In the genomic region with DNA sequence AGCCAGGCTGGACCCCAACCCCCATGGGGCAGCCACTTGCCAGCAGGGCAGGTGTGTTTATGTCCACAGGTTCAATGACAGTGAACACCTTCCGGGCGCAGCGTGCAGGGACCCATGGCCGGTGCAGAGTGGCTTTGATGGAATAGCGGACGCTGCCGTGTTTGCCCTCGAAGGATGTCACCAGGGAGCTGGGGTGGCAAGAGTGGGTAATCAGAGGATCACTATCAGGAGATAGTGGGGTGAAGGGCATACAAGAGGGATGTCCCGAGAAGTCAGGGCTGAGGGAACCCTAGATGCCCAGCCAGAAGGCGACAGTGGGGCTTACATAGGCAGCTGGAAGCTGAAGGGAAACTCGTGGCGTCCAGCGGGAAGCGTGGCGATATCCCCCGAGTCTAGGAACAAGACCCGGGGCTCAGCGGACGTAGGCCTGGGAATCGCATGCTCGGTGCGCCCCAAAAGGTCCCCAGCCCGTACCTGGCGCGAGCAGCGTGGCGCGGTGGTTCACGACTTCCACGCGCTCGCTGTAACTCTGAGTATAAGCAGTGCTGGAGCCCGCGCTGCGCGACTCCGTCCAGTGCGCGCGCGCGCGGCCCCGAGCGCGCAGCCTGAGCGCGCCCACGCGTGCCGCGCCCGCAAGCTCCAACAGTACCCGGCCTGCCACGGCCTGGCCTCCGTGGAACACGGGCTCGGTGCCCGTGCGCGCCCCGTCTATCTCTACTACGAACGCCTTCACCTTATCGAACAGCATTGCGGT, we compare ENCODE assay signal across 8 mouse cellular contexts. TPM values are rescaled to one million over a fixed set of nuclear protein-coding genes. Genes with fewer than 3 reads are reported as not detected.
DNase-seq lines count a peak whose midpoint lies in the region; ATAC-seq and TF ChIP-seq lines count a peak whose summit lies in the region.

No protein-coding gene starts in this region.

- H3K9ac ChIP-seq in CH12.LX (ENCODE audit: insufficient read depth, low read depth) = peak overlapping the region; percentile 68
- H3K9ac ChIP-seq in embryonic facial prominence, embryonic 13.5 days = peak overlapping the region; percentile 83
- peak overlapping the region; percentile 63 for H3K9ac ChIP-seq in hindbrain, postnatal 0 days (replicated peaks; ENCODE audit: low read length)

- TF ChIP-seq RAD21 in CH12.LX (IDR thresholded peaks at IDR 0.05; ENCODE audit: low read depth, low read length) = no peak

- peak; percentile 23 for ATAC-seq in embryonic facial prominence, embryonic 13.5 days (ENCODE audit: insufficient number of reproducible peaks, insufficient read depth, low FRiP score, low TSS enrichment, low read depth)
- ATAC-seq in hindbrain, postnatal 0 days = peak; percentile 61

- no peaks in the 10 kb centered on the region for H3K79me2 ChIP-seq in CH12.LX (replicated peaks; ENCODE audit: control insufficient read depth, extremely low read depth, insufficient read depth, poor library complexity, severe bottlenecking)

- peak overlapping the region; percentile 69 to 80 (median 79) for H3K4me3 ChIP-seq in CH12.LX (replicated peaks in 1 of 3; ENCODE audit: low read depth in 2 of 3, low read length in 2 of 3, poor library complexity in 1 of 3)
- peak overlapping the region; percentile 70 for H3K4me3 ChIP-seq in embryonic facial prominence, embryonic 13.5 days
- H3K4me3 ChIP-seq in hindbrain, postnatal 0 days (ENCODE audit: low read length) = peak overlapping the region; percentile 57
- H3K4me3 ChIP-seq in megakaryocyte, embryonic 14.5 days (replicated peaks) = peak overlapping the region; percentile 93

- TF ChIP-seq EP300 in CH12.LX (IDR thresholded peaks at IDR 0.05; ENCODE audit: low read length) = no peak

- no peak for TF ChIP-seq CTCF in CH12.LX (conservative IDR thresholded peaks at IDR 0.05 in 1 of 2, IDR thresholded peaks at IDR 0.05 in 1 of 2; ENCODE audit: low read depth in 2 of 2, low read length in 2 of 2)
- no peak for TF ChIP-seq CTCF in hindbrain, postnatal 0 days (IDR thresholded peaks at IDR 0.05; ENCODE audit: low read depth)

- peaks cover 6 to 23% of the 10 kb centered on the region in 2 experiments for H3K4me1 ChIP-seq in CH12.LX (ENCODE audit: control insufficient read depth in 1 of 2, insufficient read depth in 2 of 2)
- peaks cover 15% of the 10 kb centered on the region for H3K4me1 ChIP-seq in embryonic facial prominence, embryonic 13.5 days
- 0 out of 2 replicates have a peak, but pooled peaks cover 6% of the 10 kb centered on the region for H3K4me1 ChIP-seq in hindbrain, postnatal 0 days (ENCODE audit: insufficient read depth, low read length)
- peaks cover 59% of the 10 kb centered on the region for H3K4me1 ChIP-seq in megakaryocyte, embryonic 14.5 days

- in situ Hi-C loops in CH12.LX (cut with MboI; ENCODE audit: low pct_ligation_motif_present, low pct_unique_long_range_greater_than_20kb, low sequenced_read_pairs) = no loop called here

- dilution Hi-C loops in CH12.LX (cut with MboI; ENCODE audit: extremely low pct_ligation_motif_present, extremely low pct_unique_long_range_greater_than_20kb, low sequenced_read_pairs) = no loop called here

- TF ChIP-seq POLR2A in CH12.LX (IDR thresholded peaks at IDR 0.05; ENCODE audit: low read depth, low read length) = no peak

- 2% methylated on average over 66 of the region's 66 CpGs for WGBS in embryonic facial prominence, embryonic 13.5 days
- 2% methylated on average over 66 of the region's 66 CpGs for WGBS in hindbrain, postnatal 0 days

- intact Hi-C loops in heart, postnatal 25 days (cut with DNase I) = no loop called here
- intact Hi-C loops in left cerebral cortex, postnatal 14 days (cut with DNase I) = no loop called here

- peak overlapping the region; percentile 21 for H3K4me2 ChIP-seq in CH12.LX (ENCODE audit: insufficient read depth, low read depth, poor library complexity, severe bottlenecking)
- H3K4me2 ChIP-seq in embryonic facial prominence, embryonic 13.5 days = peak overlapping the region; percentile 80
- peak overlapping the region; percentile 82 for H3K4me2 ChIP-seq in hindbrain, postnatal 0 days (ENCODE audit: low read depth, low read length)

- peaks cover 19% of the 10 kb centered on the region for H3K27me3 ChIP-seq in CH12.LX (replicated peaks)
- no peaks in the 10 kb centered on the region for H3K27me3 ChIP-seq in embryonic facial prominence, embryonic 13.5 days
- H3K27me3 ChIP-seq in hindbrain, postnatal 0 days (ENCODE audit: insufficient read depth, low read length) = no peaks in the 10 kb centered on the region
- H3K27me3 ChIP-seq in megakaryocyte, embryonic 14.5 days (replicated peaks) = peaks cover 5% of the 10 kb centered on the region

- peaks cover 12 to 27% of the 10 kb centered on the region in 2 experiments for H3K36me3 ChIP-seq in CH12.LX (replicated peaks in 1 of 2; ENCODE audit: control insufficient read depth in 1 of 2, insufficient read depth in 1 of 2, low read length in 1 of 2)
- H3K36me3 ChIP-seq in embryonic facial prominence, embryonic 13.5 days = peaks cover 22% of the 10 kb centered on the region
- no peaks in the 10 kb centered on the region for H3K36me3 ChIP-seq in hindbrain, postnatal 0 days (ENCODE audit: insufficient read depth, low read length)
- H3K36me3 ChIP-seq in megakaryocyte, embryonic 14.5 days (replicated peaks; ENCODE audit: low read length) = peaks cover 38% of the 10 kb centered on the region

- no peaks in the 10 kb centered on the region for H3K9me3 ChIP-seq in CH12.LX (replicated peaks; ENCODE audit: low read length)
- H3K9me3 ChIP-seq in embryonic facial prominence, embryonic 13.5 days = no peaks in the 10 kb centered on the region
- no peaks in the 10 kb centered on the region for H3K9me3 ChIP-seq in hindbrain, postnatal 0 days (ENCODE audit: low read length)
- H3K9me3 ChIP-seq in megakaryocyte, embryonic 14.5 days = no peaks in the 10 kb centered on the region

- peak overlapping the region; percentile 56 for H3K27ac ChIP-seq in CH12.LX (ENCODE audit: insufficient read depth, low read depth)
- peak overlapping the region; percentile 86 for H3K27ac ChIP-seq in embryonic facial prominence, embryonic 13.5 days
- peak overlapping the region; percentile 93 for H3K27ac ChIP-seq in hindbrain, postnatal 0 days

- DNase-seq in heart, adult 18-20 months = peak; percentile 47 to 62
- DNase-seq in heart, postnatal 25 days (ENCODE audit: low spot score) = no peak
- DNase-seq in CH12.LX (ENCODE audit: extremely low read depth) = no peak
- peak; percentile 83 for DNase-seq in hindbrain, postnatal 0 days (ENCODE audit: low spot score)
- DNase-seq in adrenal gland, adult 2 months = no peak
- DNase-seq in left cerebral cortex, postnatal 14 days (ENCODE audit: low spot score in 2 of 2) = no peak

RNA-seq across cellular contexts. Expression of gene Arrdc2, which starts 0.7 kb away (rescaled TPM):
- total RNA-seq in heart, adult 18-20 months (2021) = 10 to 100 TPM; 14.8 to 29.0 TPM
- 10 to 100 TPM in 1 of 2 experiments, 1 to 10 TPM in 1; 9.2 to 10.2 TPM for total RNA-seq in heart, postnatal 25 days (2021)
- total RNA-seq in CH12.LX (2012; rRNA removed) (7.2 and 8.0 TPM in 2 replicates), CH12.LX (2014; rRNA removed) (5.6 and 8.8 TPM in 2 replicates)
- 4.3 and 6.1 TPM in 2 replicates for polyA plus RNA-seq in CH12.LX (2012; ENCODE audit: insufficient read length, low read depth)
- polyA plus RNA-seq in embryonic facial prominence, embryonic 13.5 days (2015; fragmentation: Nextera tagmentation; extraction: Ambion mirVana) = 5.9 and 7.7 TPM in 2 replicates
- total RNA-seq in hindbrain, postnatal 0 days (2014; rRNA removed) = 12.1 and 17.1 TPM in 2 replicates
- 4.6 and 4.9 TPM in 2 replicates for polyA plus RNA-seq in hindbrain, postnatal 0 days (2015; fragmentation: Nextera tagmentation; extraction: Ambion mirVana)
- polyA plus RNA-seq in megakaryocyte, embryonic 14.5 days (2012; ENCODE audit: insufficient read depth, low replicate concordance) = 30.6 and 35.6 TPM in 2 replicates
- 10 to 100 TPM in 1 of 2 experiments, 1 to 10 TPM in 1; 9.0 to 10.8 TPM for total RNA-seq in adrenal gland, adult 2 months (2021)
- 60.7 and 72.6 TPM in 2 replicates for polyA plus RNA-seq in adrenal gland, adult 2 months (2012; rRNA removed)
- total RNA-seq in left cerebral cortex, postnatal 14 days (2021) = 10 to 100 TPM; 10.2 to 17.2 TPM

RNA-seq across cellular contexts. Expression of gene Kcnn1, which starts 24.2 kb away (rescaled TPM):
- total RNA-seq in heart, adult 18-20 months (2021) = 10 to 100 TPM; 13.7 to 14.4 TPM
- total RNA-seq in heart, postnatal 25 days (2021) = 1 to 10 TPM; 8.1 to 8.6 TPM
- total RNA-seq in CH12.LX (2012; rRNA removed) (0.13 and 0.21 TPM in 2 replicates), CH12.LX (2014; rRNA removed) (not detected in 2 replicates)
- not detected in 2 replicates for polyA plus RNA-seq in CH12.LX (2012; ENCODE audit: insufficient read length, low read depth)
- 3.2 and 5.3 TPM in 2 replicates for polyA plus RNA-seq in embryonic facial prominence, embryonic 13.5 days (2015; fragmentation: Nextera tagmentation; extraction: Ambion mirVana)
- total RNA-seq in hindbrain, postnatal 0 days (2014; rRNA removed) = 29.8 and 33.6 TPM in 2 replicates
- 7.8 and 10.8 TPM in 2 replicates for polyA plus RNA-seq in hindbrain, postnatal 0 days (2015; fragmentation: Nextera tagmentation; extraction: Ambion mirVana)
- 3.4 and 11.8 TPM in 2 replicates for polyA plus RNA-seq in megakaryocyte, embryonic 14.5 days (2012; ENCODE audit: insufficient read depth, low replicate concordance)
- total RNA-seq in adrenal gland, adult 2 months (2021) = 1 to 10 TPM; 1.6 to 5.0 TPM
- polyA plus RNA-seq in adrenal gland, adult 2 months (2012; rRNA removed) = 10.0 and 12.9 TPM in 2 replicates
- 10 to 100 TPM; 17.2 to 19.2 TPM for total RNA-seq in left cerebral cortex, postnatal 14 days (2021)

RNA-seq across cellular contexts. Expression of gene Il12rb1, which starts 30.6 kb away (rescaled TPM):
- total RNA-seq in heart, adult 18-20 months (2021) = under 1 TPM; 0.15 to 0.31 TPM
- not detected for total RNA-seq in heart, postnatal 25 days (2021)
- 17.3 and 23.2 TPM in 2 replicates for total RNA-seq in CH12.LX (2012; rRNA removed)
- total RNA-seq in CH12.LX (2014; rRNA removed) = 4.5 and 5.6 TPM in 2 replicates
- polyA plus RNA-seq in CH12.LX (2012; ENCODE audit: insufficient read length, low read depth) = 11.4 and 12.5 TPM in 2 replicates
- 0.07 and 0.54 TPM in 2 replicates for polyA plus RNA-seq in embryonic facial prominence, embryonic 13.5 days (2015; fragmentation: Nextera tagmentation; extraction: Ambion mirVana)
- total RNA-seq in hindbrain, postnatal 0 days (2014; rRNA removed) = not detected in 2 replicates
- polyA plus RNA-seq in hindbrain, postnatal 0 days (2015; fragmentation: Nextera tagmentation; extraction: Ambion mirVana) = not detected in 2 replicates
- polyA plus RNA-seq in megakaryocyte, embryonic 14.5 days (2012; ENCODE audit: insufficient read depth, low replicate concordance) = 10.8 and 11.1 TPM in 2 replicates
- total RNA-seq in adrenal gland, adult 2 months (2021) = under 1 TPM in 1 of 2 experiments, not detected in 1; 0.10 TPM
- polyA plus RNA-seq in adrenal gland, adult 2 months (2012; rRNA removed) = 0.28 and 0.41 TPM in 2 replicates
- total RNA-seq in left cerebral cortex, postnatal 14 days (2021) = 1 to 10 TPM; 1.2 TPM

RNA-seq across cellular contexts. Expression of gene Mast3, which starts 34.0 kb away (rescaled TPM):
- 1 to 10 TPM; 6.8 to 9.8 TPM for total RNA-seq in heart, adult 18-20 months (2021)
- total RNA-seq in heart, postnatal 25 days (2021) = 1 to 10 TPM; 5.2 to 6.3 TPM
- total RNA-seq in CH12.LX (2012; rRNA removed) (11.3 and 11.6 TPM in 2 replicates), CH12.LX (2014; rRNA removed) (3.3 and 7.0 TPM in 2 replicates)
- polyA plus RNA-seq in CH12.LX (2012; ENCODE audit: insufficient read length, low read depth) = 22.2 and 23.4 TPM in 2 replicates
- polyA plus RNA-seq in embryonic facial prominence, embryonic 13.5 days (2015; fragmentation: Nextera tagmentation; extraction: Ambion mirVana) = 12.5 and 13.8 TPM in 2 replicates
- total RNA-seq in hindbrain, postnatal 0 days (2014; rRNA removed) = 35.2 and 42.1 TPM in 2 replicates
- 16.2 and 16.7 TPM in 2 replicates for polyA plus RNA-seq in hindbrain, postnatal 0 days (2015; fragmentation: Nextera tagmentation; extraction: Ambion mirVana)
- 370 and 778 TPM in 2 replicates for polyA plus RNA-seq in megakaryocyte, embryonic 14.5 days (2012; ENCODE audit: insufficient read depth, low replicate concordance)
- 10 to 100 TPM; 18.9 to 20.5 TPM for total RNA-seq in adrenal gland, adult 2 months (2021)
- 91.5 and 91.7 TPM in 2 replicates for polyA plus RNA-seq in adrenal gland, adult 2 months (2012; rRNA removed)
- 100 to 1,000 TPM; 176 to 185 TPM for total RNA-seq in left cerebral cortex, postnatal 14 days (2021)

RNA-seq across cellular contexts. Expression of gene Ccdc124, which starts 34.9 kb away (rescaled TPM):
- total RNA-seq in heart, adult 18-20 months (2021) = 10 to 100 TPM; 42.4 to 46.2 TPM
- total RNA-seq in heart, postnatal 25 days (2021) = 10 to 100 TPM; 46.6 to 47.7 TPM
- total RNA-seq in CH12.LX (2012; rRNA removed) (58.7 and 62.9 TPM in 2 replicates), CH12.LX (2014; rRNA removed) (29.2 and 36.2 TPM in 2 replicates)
- 82.0 and 113 TPM in 2 replicates for polyA plus RNA-seq in CH12.LX (2012; ENCODE audit: insufficient read length, low read depth)
- 108 and 124 TPM in 2 replicates for polyA plus RNA-seq in embryonic facial prominence, embryonic 13.5 days (2015; fragmentation: Nextera tagmentation; extraction: Ambion mirVana)
- total RNA-seq in hindbrain, postnatal 0 days (2014; rRNA removed) = 36.0 and 45.1 TPM in 2 replicates
- polyA plus RNA-seq in hindbrain, postnatal 0 days (2015; fragmentation: Nextera tagmentation; extraction: Ambion mirVana) = 145 and 154 TPM in 2 replicates
- polyA plus RNA-seq in megakaryocyte, embryonic 14.5 days (2012; ENCODE audit: insufficient read depth, low replicate concordance) = 92.6 and 282 TPM in 2 replicates
- total RNA-seq in adrenal gland, adult 2 months (2021) = 10 to 100 TPM; 65.0 TPM
- 52.5 and 58.3 TPM in 2 replicates for polyA plus RNA-seq in adrenal gland, adult 2 months (2012; rRNA removed)
- 10 to 100 TPM; 85.4 to 87.5 TPM for total RNA-seq in left cerebral cortex, postnatal 14 days (2021)

Comparison
In these comparisons a context has a peak if more than half of its experiments do, and no peak if none do; other contexts are left out.
1. DNase-seq: peak in heart, adult 18-20 months (2 of 2) and hindbrain, postnatal 0 days (single experiment); none in heart, postnatal 25 days (single experiment), CH12.LX (single experiment), adrenal gland, adult 2 months (single experiment) and left cerebral cortex, postnatal 14 days (0 of 2).
2. H3K4me2 ChIP-seq: peak in every context shown above with its lines; median percentile 82 in hindbrain, postnatal 0 days; 80 in embryonic facial prominence, embryonic 13.5 days; 21 in CH12.LX.
3. Peak in every context shown above with its lines, with median percentiles within 50 percentile points of each other: H3K27ac ChIP-seq, H3K4me3 ChIP-seq and H3K9ac ChIP-seq.